Mouse (Mus musculus) mature B cell (primary cell): ENCODE results near the gene Galc.

Experiments
- in situ Hi-C: fragments of 300-500 bp; cut with MboI; formaldehyde crosslinking; loops from 2 replicates; pipeline ENCODE4 v1.14.3; 2019

Galc gene

DNA sequence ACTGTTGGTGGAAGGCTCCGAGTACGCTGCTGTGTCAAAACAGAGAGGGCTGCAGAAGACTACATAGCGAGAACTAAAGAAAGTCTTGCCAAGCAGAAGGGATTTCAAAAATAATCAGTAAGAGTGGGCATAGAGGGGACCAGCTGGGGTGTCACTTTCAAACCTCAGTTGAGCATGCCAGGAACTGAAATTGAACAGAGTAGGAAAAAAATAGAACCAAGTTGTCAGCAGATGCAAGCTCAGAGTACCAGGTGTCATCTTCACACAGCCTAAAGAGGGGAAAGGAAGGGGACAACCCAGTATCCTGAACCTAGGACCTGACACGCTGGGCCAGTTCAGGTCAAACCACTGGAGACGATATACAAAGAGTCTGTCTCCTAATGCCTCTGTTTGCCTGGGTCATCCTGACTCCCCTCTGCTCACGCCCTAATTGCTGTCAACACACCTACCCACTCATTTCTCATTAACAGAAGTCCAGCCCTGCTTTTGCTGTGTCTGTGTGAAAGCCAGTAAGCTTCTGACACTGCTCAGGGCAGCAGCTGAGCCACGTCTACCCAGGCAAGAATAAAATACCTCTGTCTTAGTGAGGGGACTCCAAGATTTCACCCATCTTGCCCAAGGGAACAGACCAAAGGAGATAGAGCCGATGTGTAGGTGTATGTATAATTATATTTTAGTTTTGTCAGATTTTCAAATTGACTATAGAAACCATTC lies 71.9 kb downstream of the Galc start:
- in situ Hi-C loops = no loop called here

DNA sequence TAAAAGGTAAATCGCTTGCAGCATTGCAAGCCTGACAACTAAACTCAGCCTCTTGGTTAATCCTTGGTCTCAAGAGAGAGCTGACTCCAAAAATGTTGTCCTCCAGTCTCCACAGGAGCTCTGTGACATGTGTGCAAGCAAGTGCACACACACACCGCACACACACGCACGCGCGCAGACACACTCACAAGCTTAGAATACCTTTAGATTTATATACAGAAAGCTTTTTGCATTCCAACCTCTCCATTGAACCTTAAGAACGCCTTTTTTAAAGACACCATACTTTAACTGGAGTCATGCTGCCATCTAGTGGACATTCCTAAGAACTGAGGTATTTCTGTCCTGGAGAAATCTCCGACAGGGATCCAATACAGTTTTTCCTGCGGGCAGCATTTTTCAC lies 77.5 kb downstream of the Galc start:
- in situ Hi-C loops = no loop called here

DNA sequence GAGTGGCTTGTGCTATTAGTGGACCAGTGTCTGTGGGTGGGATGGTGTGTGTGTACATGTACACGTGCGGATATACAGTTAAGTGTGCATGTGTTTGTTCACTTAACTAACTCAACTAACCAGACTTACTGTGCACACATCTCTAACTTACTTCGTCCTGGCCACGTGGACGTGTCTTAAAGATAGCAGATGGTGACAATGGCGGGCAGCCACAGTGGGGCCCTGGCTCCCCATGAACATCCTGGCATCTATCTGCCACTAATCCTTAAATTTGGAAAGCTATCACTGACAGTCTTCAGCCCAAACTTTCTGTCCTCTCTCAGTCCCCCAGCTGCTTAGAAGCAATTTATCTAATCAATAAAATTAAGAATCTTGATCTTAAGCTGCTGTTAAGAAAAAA lies 78.5 kb downstream of the Galc start:
- in situ Hi-C loops = no loop called here

DNA sequence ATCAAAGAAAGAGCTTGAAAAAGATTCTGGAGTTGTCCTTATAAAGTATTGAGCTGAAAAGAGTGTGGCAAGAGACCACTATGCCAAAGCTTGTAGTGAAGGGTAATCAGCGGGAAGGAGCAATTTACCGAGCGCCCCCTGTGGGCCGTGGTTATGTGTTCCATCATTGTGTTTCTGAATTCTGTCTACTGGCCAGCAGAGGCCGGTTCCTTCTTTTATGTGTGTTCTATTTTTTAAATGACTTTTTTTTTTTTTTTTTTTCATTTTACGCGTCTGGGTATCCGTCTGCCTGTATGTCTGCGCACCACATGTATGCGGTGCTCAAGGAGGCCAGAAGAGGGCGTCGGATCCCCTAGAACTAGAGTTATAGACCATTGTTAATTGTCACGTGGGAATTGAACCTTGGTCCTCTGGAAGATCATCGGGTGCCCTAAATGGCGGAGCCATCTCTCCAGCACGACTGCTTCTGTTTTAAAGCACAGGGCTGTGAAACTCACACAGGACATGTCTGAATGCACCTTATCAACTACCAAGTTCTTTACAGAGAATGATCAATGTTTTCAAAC lies 78.9 kb downstream of the Galc start:
- in situ Hi-C loops = no loop called here

DNA sequence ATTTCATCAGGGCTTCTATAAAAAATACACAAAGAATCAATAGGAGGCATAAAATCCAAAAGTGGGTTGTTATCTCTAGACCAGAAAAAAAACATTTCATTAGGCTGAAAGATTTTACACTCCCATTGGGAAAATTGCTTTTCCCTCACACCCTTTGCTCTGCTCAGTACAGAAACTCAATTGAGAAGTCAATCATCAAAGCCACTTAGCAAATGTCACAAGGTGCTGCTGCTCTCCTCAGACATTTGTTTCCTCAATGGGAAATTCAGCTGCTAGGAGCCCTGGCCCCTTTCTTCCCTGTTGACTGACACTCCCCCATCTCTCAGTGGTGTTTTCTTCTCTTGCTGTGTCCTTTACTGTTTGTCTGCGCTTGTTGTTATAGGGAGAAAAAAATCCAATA lies 79.8 kb downstream of the Galc start:
- in situ Hi-C loops = no loop called here

DNA sequence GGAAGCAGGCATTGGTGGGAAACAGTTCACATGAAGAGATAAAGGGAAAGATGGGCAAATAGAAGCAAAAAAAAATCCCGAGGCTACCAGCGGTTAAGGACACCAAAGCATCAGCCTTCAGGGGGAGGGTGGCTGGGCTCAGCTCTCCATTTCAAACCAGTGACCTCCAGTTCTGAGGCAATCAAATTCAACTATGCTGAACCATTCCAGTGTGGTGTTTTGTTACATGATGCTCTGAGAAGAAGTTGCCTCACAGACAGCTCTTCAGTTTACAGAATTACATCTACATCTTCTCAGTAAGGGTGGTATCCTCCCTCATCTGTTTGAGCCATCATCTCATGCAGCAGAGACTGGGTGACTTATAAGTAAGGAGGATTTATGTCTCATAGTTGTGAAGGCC lies 82.6 kb downstream of the Galc start:
- in situ Hi-C loops = no loop called here

DNA sequence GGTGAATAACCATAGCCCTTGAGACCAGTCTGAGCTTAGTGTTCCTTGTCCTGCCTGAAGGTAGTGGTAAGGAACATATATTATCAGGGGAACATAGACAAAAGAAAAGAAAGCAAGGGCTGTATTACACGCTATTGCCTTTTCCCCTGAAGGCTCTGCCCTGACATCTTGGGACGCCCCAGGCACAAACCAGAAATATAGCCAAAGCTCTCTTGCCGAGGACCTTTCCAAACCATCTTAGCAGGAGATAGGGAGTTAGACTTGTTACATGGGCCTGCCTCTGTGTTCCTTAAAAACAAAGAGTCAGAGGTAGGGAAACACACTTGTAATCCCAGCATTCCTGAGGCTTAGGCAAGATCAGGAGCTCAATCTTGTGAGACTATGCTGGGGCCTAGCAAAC lies 97.4 kb downstream of the Galc start:
- in situ Hi-C loops = no loop called here

DNA sequence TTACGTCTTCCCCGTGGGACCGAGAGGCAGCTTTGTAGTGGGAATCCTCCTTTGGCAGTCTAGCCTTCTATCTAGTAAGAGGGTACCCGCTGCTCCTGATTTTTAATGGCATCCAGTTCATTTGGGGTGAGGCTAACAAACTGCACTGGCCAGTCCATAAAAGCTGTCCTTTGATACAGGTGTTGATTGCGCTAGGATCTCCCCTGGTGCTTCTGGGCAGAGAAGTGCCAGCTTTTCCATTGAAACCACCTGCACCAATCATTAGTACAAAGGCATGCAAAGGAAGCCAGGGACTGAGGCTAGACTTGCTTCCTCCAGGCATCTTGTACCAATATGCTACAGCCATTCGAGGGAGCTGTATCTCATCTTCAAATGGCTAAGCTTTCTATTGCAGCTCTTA lies 98.4 kb downstream of the Galc start:
- in situ Hi-C loops = no loop called here
